In the genomic region with DNA sequence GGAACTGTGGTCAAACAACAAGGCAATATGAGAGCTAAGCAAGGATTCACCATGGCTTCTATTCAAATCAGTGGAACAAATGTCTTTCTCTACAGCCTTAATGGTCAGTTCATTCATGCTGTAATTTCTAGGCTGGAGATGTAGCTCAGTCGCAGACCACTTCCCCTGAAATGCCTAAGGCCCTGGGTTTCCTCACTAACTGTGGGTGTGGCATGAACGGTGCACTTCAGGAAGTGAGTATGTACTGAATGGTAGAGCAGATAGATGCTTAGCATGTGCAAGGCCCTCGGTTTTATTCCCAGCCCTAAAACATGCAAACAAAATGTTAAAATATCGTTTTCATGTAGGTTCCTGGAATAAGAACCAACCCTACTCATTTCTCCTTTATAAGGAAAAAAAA, we compare ENCODE assay signal across 15 mouse cellular contexts.
"Had no signal": no experiment of that assay in that cellular context is flagged by ENCODE, and none has a peak within 500 bp of the region (broad histone marks: within the 10 kb centered on the region; RNA-seq: fewer than 3 reads in every experiment).

No protein-coding gene starts in this region.

- H3K4me2 ChIP-seq: neural tube, embryonic 13.5 days; neural tube, embryonic 15.5 days; stomach, embryonic 15.5 days had no signal

- DNase-seq: retina, postnatal 1 day; right cerebral cortex, adult 18-20 months; right cerebral cortex, postnatal 14 days; right cerebral cortex, postnatal 25 days; right cerebral cortex, postnatal 4 days; spleen, adult 18-20 months; thymus, adult 18-20 months; thymus, adult 2 months; thymus, postnatal 14 days; thymus, postnatal 36 days; thymus, postnatal 4 days had no signal

- H3K36me3 ChIP-seq: neural tube, embryonic 13.5 days; neural tube, embryonic 15.5 days; stomach, embryonic 15.5 days had no signal

- H3K4me1 ChIP-seq: neural tube, embryonic 13.5 days; neural tube, embryonic 15.5 days; stomach, embryonic 15.5 days had no signal

- H3K27me3 ChIP-seq: neural tube, embryonic 13.5 days; neural tube, embryonic 15.5 days; stomach, embryonic 15.5 days had no signal

- H3K9ac ChIP-seq: neural tube, embryonic 13.5 days; neural tube, embryonic 15.5 days; stomach, embryonic 15.5 days had no signal

- H3K4me3 ChIP-seq: neural tube, embryonic 13.5 days; neural tube, embryonic 15.5 days; stomach, embryonic 15.5 days had no signal

- H3K9me3 ChIP-seq: neural tube, embryonic 13.5 days; neural tube, embryonic 15.5 days; stomach, embryonic 15.5 days had no signal

- H3K27ac ChIP-seq: neural tube, embryonic 13.5 days; neural tube, embryonic 15.5 days; stomach, embryonic 15.5 days; stomach, postnatal 0 days had no signal
